Mouse (Mus musculus): ENCODE results near the gene Anpep. TPM values are rescaled to one million over a fixed set of nuclear protein-coding genes. Genes with fewer than 3 reads are reported as not detected.
A peak's percentile ranks its signal among the peaks of the same experiment; 100 is the strongest.

Anpep gene
- polyA plus RNA-seq, 1 experiment from 2014 or later = 28.5 TPM

GRCm38 (mm10) chr7:79858202-79858934, 2.5 kb downstream of the Anpep start:
- WGBS = 40% methylated on average over 11 of the region's 11 CpGs
- H3K4me2 ChIP-seq = no peak overlapping the region
- DNase-seq (ENCODE audit: low spot score) = no peak
- H3K36me3 ChIP-seq (ENCODE audit: control insufficient read depth, insufficient read depth, low read length) = no peaks in the 10 kb centered on the region
- no peaks in the 10 kb centered on the region for H3K4me1 ChIP-seq (replicated peaks; ENCODE audit: control insufficient read depth, insufficient read depth, low read length)
- H3K4me3 ChIP-seq (ENCODE audit: low read depth, low read length) = no peak overlapping the region
- no peak overlapping the region for H3K27ac ChIP-seq (ENCODE audit: low read depth, low read length)
- no peaks in the 10 kb centered on the region; the same call in 1 of the 2 replicates for H3K27me3 ChIP-seq (replicated peaks; ENCODE audit: control insufficient read depth, insufficient read depth, low read length)
- H3K9ac ChIP-seq (ENCODE audit: low read depth, low read length) = no peak overlapping the region
- ATAC-seq (replicated peaks; ENCODE audit: low FRiP score) = no peak
- H3K9me3 ChIP-seq (ENCODE audit: control insufficient read depth, low read length) = no peaks in the 10 kb centered on the region

GRCm38 (mm10) chr7:79856305-79856704, 4.6 kb downstream of the Anpep start:
- Histone ChIP-seq H3K4me2 (no peak overlapping the region), H3K27me3 (replicated peaks; ENCODE audit: control insufficient read depth, insufficient read depth, low read length) (no peaks in the 10 kb centered on the region), H3K4me3 (ENCODE audit: low read depth, low read length) (no peak overlapping the region), H3K27ac (ENCODE audit: low read depth, low read length) (no peak overlapping the region), H3K9ac (ENCODE audit: low read depth, low read length) (no peak overlapping the region), H3K9me3 (ENCODE audit: control insufficient read depth, low read length) (no peaks in the 10 kb centered on the region), H3K4me1 (replicated peaks; ENCODE audit: control insufficient read depth, insufficient read depth, low read length) (no peaks in the 10 kb centered on the region), H3K36me3 (ENCODE audit: control insufficient read depth, insufficient read depth, low read length) (no peaks in the 10 kb centered on the region)
- ATAC-seq (replicated peaks; ENCODE audit: low FRiP score) = no peak
- DNase-seq (ENCODE audit: low spot score) = no peak
- WGBS = 78% methylated on average over 4 of the region's 4 CpGs

- Histone ChIP-seq H3K9ac (ENCODE audit: low read depth, low read length) (peak overlapping the region; percentile 58), H3K36me3 (ENCODE audit: control insufficient read depth, insufficient read depth, low read length) (no peaks in the 10 kb centered on the region), H3K4me3 (ENCODE audit: low read depth, low read length) (peak overlapping the region; percentile 50), H3K4me1 (replicated peaks; ENCODE audit: control insufficient read depth, insufficient read depth, low read length) (peaks cover 4% of the 10 kb centered on the region), H3K27me3 (replicated peaks; ENCODE audit: control insufficient read depth, insufficient read depth, low read length) (peaks cover 24% of the 10 kb centered on the region), H3K9me3 (ENCODE audit: control insufficient read depth, low read length) (no peaks in the 10 kb centered on the region), H3K4me2 (peak overlapping the region; percentile 71), H3K27ac (ENCODE audit: low read depth, low read length) (no peak overlapping the region)
- peak; percentile 43; the same call in 1 of the 2 replicates for ATAC-seq (replicated peaks; ENCODE audit: low FRiP score)
- DNase-seq (ENCODE audit: low spot score) = peak; percentile 68
- 7% methylated on average over 51 of the region's 53 CpGs for WGBS
These were observed 13.1 kb downstream of the Anpep start for GRCm38 (mm10) chr7:79847456-79848451.

- Histone ChIP-seq H3K4me3 (ENCODE audit: low read depth, low read length) (no peak overlapping the region), H3K4me2 (no peak overlapping the region), H3K27me3 (replicated peaks; ENCODE audit: control insufficient read depth, insufficient read depth, low read length) (peaks cover 24% of the 10 kb centered on the region), H3K36me3 (ENCODE audit: control insufficient read depth, insufficient read depth, low read length) (no peaks in the 10 kb centered on the region), H3K27ac (ENCODE audit: low read depth, low read length) (no peak overlapping the region), H3K4me1 (replicated peaks; ENCODE audit: control insufficient read depth, insufficient read depth, low read length) (peaks cover 4% of the 10 kb centered on the region), H3K9ac (ENCODE audit: low read depth, low read length) (no peak overlapping the region), H3K9me3 (ENCODE audit: control insufficient read depth, low read length) (no peaks in the 10 kb centered on the region)
- ATAC-seq (replicated peaks; ENCODE audit: low FRiP score) (no peak), DNase-seq (ENCODE audit: low spot score) (no peak)
- WGBS = 84% methylated on average over 2 of the region's 2 CpGs
These were observed 14.5 kb downstream of the Anpep start for GRCm38 (mm10) chr7:79846342-79846741.

GRCm38 (mm10) chr7:79844090-79844802, 16.6 kb downstream of the Anpep start:
- ATAC-seq (replicated peaks; ENCODE audit: low FRiP score) = no peak
- peaks cover 4% of the 10 kb centered on the region for H3K4me1 ChIP-seq (replicated peaks; ENCODE audit: control insufficient read depth, insufficient read depth, low read length)
- H3K4me2 ChIP-seq = no peak overlapping the region
- DNase-seq (ENCODE audit: low spot score) = no peak
- no peak overlapping the region for H3K9ac ChIP-seq (ENCODE audit: low read depth, low read length)
- 72% methylated on average over 8 of the region's 8 CpGs for WGBS
- no peaks in the 10 kb centered on the region for H3K36me3 ChIP-seq (ENCODE audit: control insufficient read depth, insufficient read depth, low read length)
- no peak overlapping the region for H3K4me3 ChIP-seq (ENCODE audit: low read depth, low read length)
- no peak overlapping the region for H3K27ac ChIP-seq (ENCODE audit: low read depth, low read length)
- peaks cover 21% of the 10 kb centered on the region for H3K27me3 ChIP-seq (replicated peaks; ENCODE audit: control insufficient read depth, insufficient read depth, low read length)
- H3K9me3 ChIP-seq (ENCODE audit: control insufficient read depth, low read length) = no peaks in the 10 kb centered on the region

GRCm38 (mm10) chr7:79842163-79842562, 18.7 kb downstream of the Anpep start:
- WGBS = 59% methylated on average over 7 of the region's 7 CpGs
- Histone ChIP-seq H3K27me3 (replicated peaks; ENCODE audit: control insufficient read depth, insufficient read depth, low read length) (peaks cover 4% of the 10 kb centered on the region), H3K4me2 (peak overlapping the region; percentile 46), H3K4me3 (ENCODE audit: low read depth, low read length) (peak overlapping the region; percentile 14), H3K9ac (ENCODE audit: low read depth, low read length) (no peak overlapping the region), H3K4me1 (replicated peaks; ENCODE audit: control insufficient read depth, insufficient read depth, low read length) (peaks cover 4% of the 10 kb centered on the region), H3K36me3 (ENCODE audit: control insufficient read depth, insufficient read depth, low read length) (no peaks in the 10 kb centered on the region), H3K27ac (ENCODE audit: low read depth, low read length) (peak overlapping the region; percentile 62; the same call in 1 of the 2 replicates), H3K9me3 (ENCODE audit: control insufficient read depth, low read length) (no peaks in the 10 kb centered on the region)
- DNase-seq (ENCODE audit: low spot score) (no peak), ATAC-seq (replicated peaks; ENCODE audit: low FRiP score) (peak; percentile 75)

GRCm38 (mm10) chr7:79837247-79837646, 23.6 kb downstream of the Anpep start:
- H3K27me3 ChIP-seq (replicated peaks; ENCODE audit: control insufficient read depth, insufficient read depth, low read length) = no peaks in the 10 kb centered on the region
- no peak overlapping the region for H3K9ac ChIP-seq (ENCODE audit: low read depth, low read length)
- no peak overlapping the region for H3K4me2 ChIP-seq
- ATAC-seq (replicated peaks; ENCODE audit: low FRiP score) = no peak
- no peak overlapping the region for H3K4me3 ChIP-seq (ENCODE audit: low read depth, low read length)
- WGBS = 64% methylated on average over 2 of the region's 2 CpGs
- H3K36me3 ChIP-seq (ENCODE audit: control insufficient read depth, insufficient read depth, low read length) = no peaks in the 10 kb centered on the region; the same call in 1 of the 2 replicates
- no peaks in the 10 kb centered on the region for H3K9me3 ChIP-seq (ENCODE audit: control insufficient read depth, low read length)
- no peak overlapping the region for H3K27ac ChIP-seq (ENCODE audit: low read depth, low read length)
- H3K4me1 ChIP-seq (replicated peaks; ENCODE audit: control insufficient read depth, insufficient read depth, low read length) = no peaks in the 10 kb centered on the region
- no peak for DNase-seq (ENCODE audit: low spot score)

- WGBS = 93% methylated on average over 6 of the region's 6 CpGs
- ATAC-seq (replicated peaks; ENCODE audit: low FRiP score) = no peak
These were observed 25.7 kb downstream of the Anpep start for GRCm38 (mm10) chr7:79835196-79835595.

More at GRCm38 (mm10) chr7:79835196-79835595, 25.7 kb downstream of the Anpep start:
- Histone ChIP-seq H3K4me3 (ENCODE audit: low read depth, low read length) (no peak overlapping the region), H3K4me2 (no peak overlapping the region), H3K27ac (ENCODE audit: low read depth, low read length) (no peak overlapping the region), H3K36me3 (ENCODE audit: control insufficient read depth, insufficient read depth, low read length) (no peaks in the 10 kb centered on the region; the same call in 1 of the 2 replicates), H3K9ac (ENCODE audit: low read depth, low read length) (no peak overlapping the region), H3K4me1 (replicated peaks; ENCODE audit: control insufficient read depth, insufficient read depth, low read length) (no peaks in the 10 kb centered on the region), H3K9me3 (ENCODE audit: control insufficient read depth, low read length) (no peaks in the 10 kb centered on the region), H3K27me3 (replicated peaks; ENCODE audit: control insufficient read depth, insufficient read depth, low read length) (no peaks in the 10 kb centered on the region)
- no peak for DNase-seq (ENCODE audit: low spot score)

Measured in liver, embryonic 11.5 days (tissue).